Mouse (Mus musculus) thymus, postnatal 10 days (tissue): ENCODE data around the gene Tmem178.

ENCODE experiments used
- DNase-seq, 2 experiments: peaks; one replicate each; pipeline ENCODE4 v3.0.0; 2021; ENCODE audit warnings: low spot score in 2 of 2

Gene Tmem178

GRCm38 (mm10) chr17:81047930-81048564 lies 103.6 kb downstream of the Tmem178 start:
- DNase-seq: no peak
